Mouse (Mus musculus) stomach, embryonic 15.5 days (tissue): ENCODE results near the gene Lcn12. TPM values are rescaled to one million over a fixed set of nuclear protein-coding genes. Genes with fewer than 3 reads are reported as not detected.

Experiments
- ATAC-seq: fragments of 200-750 bp; cut with Nextera tagmentation; 2 replicates; pipeline ENCODE4 v1.8.0; 2017; ENCODE audit warnings: low read depth, moderate number of reproducible peaks, moderate TSS enrichment; ENCODE audit not compliant: insufficient read depth, low FRiP score
- H3K27ac ChIP-seq: fragments of 300-500 bp; sonication (generic); 2 replicates; pipeline ENCODE4 v1.5.1; 2015; ENCODE audit warnings: mild to moderate bottlenecking, inconsistent platforms
- H3K27me3 ChIP-seq: fragments of 300-500 bp; sonication (generic); replicated peaks from 2 replicates; pipeline ENCODE4 v1.6.1; 2015; ENCODE audit warnings: inconsistent platforms
- H3K36me3 ChIP-seq: fragments of 300-500 bp; sonication (generic); 2 replicates; pipeline ENCODE4 v1.6.1; 2015; ENCODE audit warnings: inconsistent platforms
- H3K4me1 ChIP-seq: fragments of 300-500 bp; sonication (generic); 2 replicates; pipeline ENCODE4 v1.6.1; 2015; ENCODE audit warnings: inconsistent platforms
- H3K4me2 ChIP-seq: fragments of 300-500 bp; sonication (generic); 2 replicates; pipeline ENCODE4 v1.6.1; 2015; ENCODE audit warnings: mild to moderate bottlenecking, inconsistent platforms
- H3K4me3 ChIP-seq: fragments of 300-500 bp; sonication (generic); replicated peaks from 2 replicates; pipeline ENCODE4 v1.5.1; 2015; ENCODE audit warnings: inconsistent platforms
- H3K9ac ChIP-seq: fragments of 300-500 bp; sonication (generic); 2 replicates; pipeline ENCODE4 v1.6.1; 2015; ENCODE audit warnings: inconsistent platforms
- H3K9me3 ChIP-seq: fragments of 300-500 bp; sonication (generic); 2 replicates; pipeline ENCODE4 v1.6.1; 2016; ENCODE audit warnings: inconsistent platforms
- WGBS: fragments of 180-500 bp; shearing (Covaris S2); methylation state at CpG from one replicate; pipeline ENCODE4 v1.1.7; 2015; 5-methylcytosine and 5-hydroxymethylcytosine counted together
- polyA plus RNA-seq: library from polyadenylated mRNA; unstranded; fragments of >200 nt; fragmentation: Nextera tagmentation; extraction: Ambion mirVana; gene quantifications from 2 replicates; pipeline ENCODE4 v1.2.1, GENCODE M21; 2015

Gene Lcn12
- polyA plus RNA-seq: not detected in 2 replicates

GRCm38 (mm10) chr2:25493476-25493961, at the start of gene Lcn12:
TSS of gene Lcn12 (minus strand) at chr2:25493911.
- WGBS: 81% methylated on average over 5 of the region's 5 CpGs

GRCm38 (mm10) chr2:25541644-25542367, 48.1 kb upstream of the Lcn12 start:
- Histone ChIP-seq H3K27ac (no peak overlapping the region), H3K4me2 (no peak overlapping the region), H3K9ac (no peak overlapping the region), H3K9me3 (no peaks in the 10 kb centered on the region), H3K4me1 (peaks cover 7% of the 10 kb centered on the region; the same call in 1 of the 2 replicates), H3K27me3 (no peaks in the 10 kb centered on the region), H3K4me3 (no peak overlapping the region), H3K36me3 (peaks cover 12% of the 10 kb centered on the region)
- no peak for ATAC-seq
- 77% methylated on average over 10 of the region's 10 CpGs for WGBS

More at GRCm38 (mm10) chr2:25493476-25493961, at the start of gene Lcn12:
- H3K27me3 ChIP-seq: no peaks in the 10 kb centered on the region
- ATAC-seq: no peak
- H3K9me3 ChIP-seq: no peaks in the 10 kb centered on the region
- no peaks in the 10 kb centered on the region for H3K4me1 ChIP-seq
- H3K9ac ChIP-seq: no peak within 1 kb of the TSS
- H3K4me3 ChIP-seq: no peak within 1 kb of the TSS
- H3K27ac ChIP-seq: no peak within 1 kb of the TSS
- H3K36me3 ChIP-seq: no peaks in the 10 kb centered on the region
- no peak within 1 kb of the TSS for H3K4me2 ChIP-seq

DNA sequence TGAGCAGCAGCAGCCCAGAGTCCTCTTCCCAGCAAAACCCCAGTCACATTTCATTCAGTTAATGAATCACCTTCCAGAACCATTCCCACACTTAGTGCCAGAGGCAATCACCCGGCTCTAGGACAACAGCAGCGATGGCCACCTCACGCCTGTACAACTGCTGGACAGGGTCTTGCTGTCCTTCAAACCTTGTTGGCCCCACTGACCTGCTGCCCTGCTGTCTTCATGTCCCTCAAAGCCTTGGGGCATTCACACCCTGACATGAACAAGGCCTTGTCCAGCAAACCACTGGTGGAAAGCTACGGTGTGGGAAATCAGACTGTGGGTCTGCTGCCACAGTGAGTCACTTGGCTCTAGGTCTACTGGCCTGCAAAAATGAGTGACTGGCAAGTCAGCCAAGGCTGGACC, 46.8 kb upstream of the Lcn12 start:
- Histone ChIP-seq H3K4me2 (no peak overlapping the region), H3K9me3 (no peaks in the 10 kb centered on the region), H3K27ac (no peak overlapping the region), H3K27me3 (no peaks in the 10 kb centered on the region), H3K4me1 (no peaks in the 10 kb centered on the region), H3K9ac (no peak overlapping the region), H3K36me3 (peaks cover 20% of the 10 kb centered on the region), H3K4me3 (no peak overlapping the region)
- ATAC-seq: no peak
- WGBS: 87% methylated on average over 4 of the region's 4 CpGs

DNA sequence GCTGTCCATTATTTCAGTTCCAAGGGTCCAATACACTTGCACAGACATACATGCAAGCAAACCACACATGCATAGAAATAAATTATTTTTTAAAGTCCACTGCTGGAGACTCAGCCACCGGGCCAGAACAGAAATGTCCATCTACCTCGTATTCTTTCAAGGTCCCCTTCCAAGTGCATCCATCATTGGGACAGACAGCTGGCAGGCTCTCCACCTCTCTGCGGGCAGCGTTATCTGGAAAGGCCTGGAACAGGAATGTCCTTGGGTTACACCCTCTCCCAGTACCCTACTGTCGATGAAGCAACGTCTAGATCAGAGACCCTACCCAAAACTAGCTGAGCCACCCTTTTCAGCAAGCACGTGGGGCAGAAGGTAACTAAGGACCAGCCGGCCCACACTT, 42.8 kb upstream of the Lcn12 start:
- H3K9me3 ChIP-seq: no peaks in the 10 kb centered on the region
- no peaks in the 10 kb centered on the region for H3K27me3 ChIP-seq
- ATAC-seq: no peak
- no peak overlapping the region for H3K4me2 ChIP-seq
- WGBS: 76% methylated on average over 8 of the region's 8 CpGs
- H3K4me3 ChIP-seq: no peak overlapping the region
- no peaks in the 10 kb centered on the region for H3K4me1 ChIP-seq
- H3K9ac ChIP-seq: no peak overlapping the region
- H3K36me3 ChIP-seq: peaks cover 34% of the 10 kb centered on the region
- no peak overlapping the region for H3K27ac ChIP-seq

- Histone ChIP-seq H3K36me3 (peaks cover 42% of the 10 kb centered on the region), H3K27me3 (no peaks in the 10 kb centered on the region), H3K4me1 (no peaks in the 10 kb centered on the region), H3K4me3 (no peak overlapping the region), H3K9ac (no peak overlapping the region), H3K9me3 (no peaks in the 10 kb centered on the region), H3K4me2 (no peak overlapping the region), H3K27ac (no peak overlapping the region)
- 91% methylated on average over 2 of the region's 2 CpGs for WGBS
- ATAC-seq: no peak
Observed at GRCm38 (mm10) chr2:25534866-25535182, 41.1 kb upstream of the Lcn12 start.

DNA sequence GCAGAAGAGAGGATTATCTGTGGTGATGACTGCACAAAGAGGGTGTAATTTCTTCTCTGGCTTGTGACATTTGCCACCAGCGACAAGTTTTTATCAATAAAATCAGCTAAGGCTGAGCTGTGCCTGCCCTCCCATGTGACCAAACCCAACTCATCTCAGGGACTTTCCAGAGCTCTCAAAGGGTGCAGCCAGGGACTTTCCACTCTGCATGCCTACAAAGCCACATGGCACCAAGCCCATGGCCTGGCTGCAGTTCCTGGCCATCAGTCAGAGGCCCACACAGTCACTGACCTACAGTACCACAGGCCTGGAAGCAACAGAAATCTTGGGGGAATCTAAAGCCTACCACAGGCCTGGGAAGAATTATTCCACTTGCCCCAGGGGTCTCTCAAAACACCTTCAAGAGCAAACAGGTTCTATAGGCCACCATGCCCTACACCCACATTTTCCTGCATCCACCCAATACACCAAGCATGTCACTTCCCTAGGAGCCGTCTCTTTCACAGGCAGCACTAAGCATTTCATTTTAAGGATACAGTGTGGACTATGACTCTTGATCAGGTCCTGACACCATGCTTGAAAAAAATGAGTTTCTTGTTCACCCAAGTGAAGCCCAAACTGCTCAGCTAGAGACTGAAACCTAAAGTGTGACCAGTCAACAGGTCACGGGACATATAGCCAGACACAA, 40.6 kb upstream of the Lcn12 start:
- WGBS: 72% methylated on average over 3 of the region's 3 CpGs
- no peaks in the 10 kb centered on the region for H3K27me3 ChIP-seq
- H3K27ac ChIP-seq: no peak overlapping the region
- no peak for ATAC-seq
- H3K4me2 ChIP-seq: no peak overlapping the region
- H3K9me3 ChIP-seq: no peaks in the 10 kb centered on the region
- no peaks in the 10 kb centered on the region for H3K4me1 ChIP-seq
- H3K36me3 ChIP-seq: peaks cover 42% of the 10 kb centered on the region
- H3K4me3 ChIP-seq: no peak overlapping the region
- H3K9ac ChIP-seq: no peak overlapping the region

GRCm38 (mm10) chr2:25533707-25534106, 40.0 kb upstream of the Lcn12 start:
- ATAC-seq: no peak
- Histone ChIP-seq H3K4me2 (no peak overlapping the region), H3K9me3 (no peaks in the 10 kb centered on the region), H3K4me1 (no peaks in the 10 kb centered on the region), H3K36me3 (peaks cover 42% of the 10 kb centered on the region), H3K9ac (no peak overlapping the region), H3K27ac (no peak overlapping the region), H3K4me3 (no peak overlapping the region), H3K27me3 (no peaks in the 10 kb centered on the region)
- 86% methylated on average over 2 of the region's 2 CpGs for WGBS

- Histone ChIP-seq H3K27ac (no peak overlapping the region), H3K4me1 (no peaks in the 10 kb centered on the region), H3K36me3 (peaks cover 64% of the 10 kb centered on the region), H3K27me3 (no peaks in the 10 kb centered on the region), H3K9ac (no peak overlapping the region), H3K9me3 (no peaks in the 10 kb centered on the region), H3K4me3 (no peak overlapping the region), H3K4me2 (no peak overlapping the region)
- WGBS: 85% methylated on average over 9 of the region's 9 CpGs
- no peak for ATAC-seq
Observed at GRCm38 (mm10) chr2:25526510-25527302, 33.0 kb upstream of the Lcn12 start.

GRCm38 (mm10) chr2:25509912-25510311, 16.2 kb upstream of the Lcn12 start:
- Histone ChIP-seq H3K4me2 (no peak overlapping the region), H3K27me3 (no peaks in the 10 kb centered on the region), H3K4me1 (no peaks in the 10 kb centered on the region), H3K9ac (no peak overlapping the region), H3K27ac (no peak overlapping the region), H3K4me3 (no peak overlapping the region), H3K9me3 (no peaks in the 10 kb centered on the region), H3K36me3 (0 out of 2 replicates have a peak, but pooled peaks cover 8% of the 10 kb centered on the region)
- no peak for ATAC-seq
- WGBS: 61% methylated on average over 3 of the region's 3 CpGs

GRCm38 (mm10) chr2:25506964-25507363, 13.3 kb upstream of the Lcn12 start:
- Histone ChIP-seq H3K4me3 (no peak overlapping the region), H3K27me3 (no peaks in the 10 kb centered on the region), H3K9me3 (no peaks in the 10 kb centered on the region), H3K4me2 (no peak overlapping the region), H3K4me1 (peaks cover 10% of the 10 kb centered on the region; the same call in 1 of the 2 replicates), H3K27ac (no peak overlapping the region), H3K9ac (no peak overlapping the region), H3K36me3 (peaks cover 24% of the 10 kb centered on the region)
- ATAC-seq: no peak
- 38% methylated on average over 5 of the region's 5 CpGs for WGBS

DNA sequence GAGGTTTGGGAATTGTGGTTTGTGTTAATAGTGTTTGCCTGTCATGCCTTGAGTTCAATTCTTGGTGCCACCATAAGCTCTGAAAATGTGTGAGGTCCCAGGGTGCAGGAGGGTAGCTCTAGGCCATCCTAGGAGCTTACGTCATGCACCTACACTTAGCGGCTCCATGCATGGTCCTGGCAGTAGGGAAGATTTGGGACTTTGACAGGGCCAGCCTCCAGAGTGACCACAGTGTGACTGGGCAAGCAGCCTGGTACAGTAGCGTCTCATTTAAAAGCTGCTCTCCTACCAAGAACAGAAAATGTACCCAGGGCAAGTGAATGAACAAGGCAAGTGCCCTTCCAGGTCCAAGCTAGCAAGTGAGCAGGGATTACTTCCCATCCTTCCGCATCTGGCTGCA, 12.1 kb upstream of the Lcn12 start:
- Histone ChIP-seq H3K4me2 (no peak overlapping the region), H3K9ac (no peak overlapping the region), H3K27me3 (no peaks in the 10 kb centered on the region), H3K36me3 (peaks cover 24% of the 10 kb centered on the region), H3K9me3 (no peaks in the 10 kb centered on the region), H3K4me3 (no peak overlapping the region), H3K27ac (no peak overlapping the region), H3K4me1 (peaks cover 18% of the 10 kb centered on the region)
- 96% methylated on average over 4 of the region's 4 CpGs for WGBS
- no peak for ATAC-seq

GRCm38 (mm10) chr2:25505000-25505399, 11.3 kb upstream of the Lcn12 start:
- Histone ChIP-seq H3K27me3 (no peaks in the 10 kb centered on the region), H3K4me2 (no peak overlapping the region), H3K36me3 (peaks cover 24% of the 10 kb centered on the region), H3K9ac (no peak overlapping the region), H3K4me1 (peaks cover 21% of the 10 kb centered on the region), H3K27ac (no peak overlapping the region), H3K9me3 (no peaks in the 10 kb centered on the region), H3K4me3 (no peak overlapping the region)
- 73% methylated on average over 1 of the region's 1 CpGs for WGBS
- ATAC-seq: no peak
